Mouse (Mus musculus) heart, embryonic 12.5 days (tissue): ENCODE measurements around the gene Msl1. TPM values are rescaled to one million over a fixed set of nuclear protein-coding genes. Genes with fewer than 3 reads are reported as not detected.

Source experiments
- ATAC-seq: fragments of 200-750 bp; cut with Nextera tagmentation; 2 replicates; pipeline ENCODE4 v1.8.0; 2017; ENCODE audit warnings: moderate TSS enrichment, moderate library complexity; ENCODE audit not compliant: insufficient number of reproducible peaks, low FRiP score
- H3K27ac ChIP-seq: fragments of 300-500 bp; sonication (generic); 2 replicates; pipeline ENCODE4 v1.5.1; 2016; ENCODE audit warnings: mild to moderate bottlenecking, moderate library complexity; ENCODE audit not compliant: poor library complexity, severe bottlenecking
- H3K27me3 ChIP-seq: fragments of 300-500 bp; sonication (generic); replicated peaks from 2 replicates; pipeline ENCODE4 v1.6.1; 2016; ENCODE audit warnings: mild to moderate bottlenecking, moderate library complexity
- H3K36me3 ChIP-seq: fragments of 300-500 bp; sonication (generic); 2 replicates; pipeline ENCODE4 v1.6.1; 2016; ENCODE audit warnings: mild to moderate bottlenecking, moderate library complexity
- H3K4me1 ChIP-seq: fragments of 300-500 bp; sonication (generic); replicated peaks from 2 replicates; pipeline ENCODE4 v1.6.1; 2016; ENCODE audit warnings: mild to moderate bottlenecking
- H3K4me2 ChIP-seq: fragments of 300-500 bp; sonication (generic); 2 replicates; pipeline ENCODE4 v1.6.1; 2016; ENCODE audit warnings: mild to moderate bottlenecking, moderate library complexity
- H3K4me3 ChIP-seq: fragments of 300-500 bp; sonication (generic); 2 replicates; pipeline ENCODE4 v1.5.1; 2016; ENCODE audit warnings: mild to moderate bottlenecking
- H3K9ac ChIP-seq: fragments of 300-500 bp; sonication (generic); 2 replicates; pipeline ENCODE4 v1.6.1; 2016; ENCODE audit warnings: mild to moderate bottlenecking, moderate library complexity
- H3K9me3 ChIP-seq: fragments of 300-500 bp; sonication (generic); replicated peaks from 2 replicates; pipeline ENCODE4 v1.6.1; 2016; ENCODE audit warnings: mild to moderate bottlenecking, moderate library complexity
- WGBS: fragments of 180-500 bp; shearing (Covaris S2); methylation state at CpG from one replicate; pipeline ENCODE4 v1.1.7; 2016; 5-methylcytosine and 5-hydroxymethylcytosine counted together
- polyA plus RNA-seq: library from polyadenylated mRNA; unstranded; fragments of >200 nt; fragmentation: Nextera tagmentation; extraction: Ambion mirVana; gene quantifications from 2 replicates; pipeline ENCODE4 v1.2.1, GENCODE M21; 2016

The Msl1 gene
- polyA plus RNA-seq, 1 experiment from 2014 or later: 20.3 TPM

- WGBS: 4% methylated on average over 17 of the region's 17 CpGs
- Histone ChIP-seq H3K4me3 (peak overlapping the region; percentile 24; the same call in 1 of the 2 replicates), H3K4me1 (peaks cover 67% of the 10 kb centered on the region), H3K27me3 (no peaks in the 10 kb centered on the region), H3K4me2 (peak overlapping the region; percentile 58), H3K27ac (peak overlapping the region; percentile 93), H3K9ac (peak overlapping the region; percentile 45), H3K9me3 (no peaks in the 10 kb centered on the region), H3K36me3 (no peaks in the 10 kb centered on the region)
- ATAC-seq: peak; percentile 0; the same call in 1 of the 2 replicates
Measured at GRCm38 (mm10) chr11:98782651-98783235, 12.6 kb upstream of the Msl1 start.

DNA sequence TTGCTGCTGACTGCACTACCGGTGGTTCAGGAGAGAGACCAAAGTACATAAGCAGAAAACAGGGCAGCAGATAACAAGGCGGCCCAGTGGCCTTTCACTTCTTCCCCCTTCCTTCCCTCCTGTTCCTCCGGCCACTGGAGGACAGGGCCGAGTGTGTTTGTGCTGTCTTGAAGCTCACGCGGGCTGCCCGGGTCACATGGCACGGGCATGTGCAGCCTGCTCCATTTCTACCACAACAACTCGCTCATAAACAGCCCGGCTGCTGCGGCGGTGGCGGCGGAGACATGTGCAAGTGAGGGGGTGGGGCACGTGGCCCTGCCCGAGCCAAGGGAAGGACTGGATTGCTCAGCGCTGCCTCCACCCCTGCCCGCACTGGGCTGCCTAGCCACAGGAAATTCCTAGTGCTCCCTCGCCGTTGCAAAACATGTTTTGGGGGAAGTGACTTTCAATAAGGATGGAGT lies 12.1 kb upstream of the Msl1 start:
- no peaks in the 10 kb centered on the region for H3K27me3 ChIP-seq
- ATAC-seq: peak; percentile 73
- peaks cover 66% of the 10 kb centered on the region for H3K4me1 ChIP-seq
- H3K27ac ChIP-seq: peak overlapping the region; percentile 93
- peak overlapping the region; percentile 45 for H3K9ac ChIP-seq
- no peaks in the 10 kb centered on the region for H3K9me3 ChIP-seq
- WGBS: under 1% methylated on average over 20 of the region's 20 CpGs
- peak overlapping the region; percentile 58 for H3K4me2 ChIP-seq
- peak overlapping the region; percentile 24 for H3K4me3 ChIP-seq
- no peaks in the 10 kb centered on the region for H3K36me3 ChIP-seq

GRCm38 (mm10) chr11:98784139-98784538 lies 11.2 kb upstream of the Msl1 start:
- no peaks in the 10 kb centered on the region for H3K9me3 ChIP-seq
- 0 out of 2 replicates have a peak overlapping the region, but pooled peaks have one; percentile 27 for H3K9ac ChIP-seq
- peaks cover 71% of the 10 kb centered on the region for H3K4me1 ChIP-seq
- no peak overlapping the region for H3K4me3 ChIP-seq
- no peaks in the 10 kb centered on the region for H3K27me3 ChIP-seq
- peak overlapping the region; percentile 93 for H3K27ac ChIP-seq
- ATAC-seq: no peak
- H3K4me2 ChIP-seq: no peak overlapping the region
- H3K36me3 ChIP-seq: no peaks in the 10 kb centered on the region
- 61% methylated on average over 4 of the region's 4 CpGs for WGBS

GRCm38 (mm10) chr11:98785214-98785613 lies 10.1 kb upstream of the Msl1 start:
- ATAC-seq: no peak
- Histone ChIP-seq H3K4me3 (no peak overlapping the region), H3K27ac (peak overlapping the region; percentile 96)

GRCm38 (mm10) chr11:98785772-98786281 lies 9.5 kb upstream of the Msl1 start:
- Histone ChIP-seq H3K4me3 (0 out of 2 replicates have a peak overlapping the region, but pooled peaks have one; percentile 12), H3K4me1 (peaks cover 75% of the 10 kb centered on the region), H3K36me3 (no peaks in the 10 kb centered on the region), H3K27ac (peak overlapping the region; percentile 96), H3K4me2 (peak overlapping the region; percentile 62), H3K27me3 (no peaks in the 10 kb centered on the region), H3K9me3 (no peaks in the 10 kb centered on the region), H3K9ac (peak overlapping the region; percentile 40)
- 5% methylated on average over 12 of the region's 12 CpGs for WGBS
- peak; percentile 29; the same call in 1 of the 2 replicates for ATAC-seq

More at GRCm38 (mm10) chr11:98785214-98785613, 10.1 kb upstream of the Msl1 start:
- WGBS: 42% methylated on average over 10 of the region's 10 CpGs
- peaks cover 75% of the 10 kb centered on the region for H3K4me1 ChIP-seq
- no peaks in the 10 kb centered on the region for H3K9me3 ChIP-seq
- peak overlapping the region; percentile 40; the same call in 1 of the 2 replicates for H3K9ac ChIP-seq
- H3K4me2 ChIP-seq: peak overlapping the region; percentile 62; the same call in 1 of the 2 replicates
- H3K36me3 ChIP-seq: no peaks in the 10 kb centered on the region
- no peaks in the 10 kb centered on the region for H3K27me3 ChIP-seq

GRCm38 (mm10) chr11:98786359-98787214 lies 8.7 kb upstream of the Msl1 start:
- H3K27me3 ChIP-seq: no peaks in the 10 kb centered on the region
- H3K4me2 ChIP-seq: peak overlapping the region; percentile 62
- H3K27ac ChIP-seq: peak overlapping the region; percentile 96
- no peaks in the 10 kb centered on the region for H3K9me3 ChIP-seq
- peaks cover 70% of the 10 kb centered on the region for H3K4me1 ChIP-seq
- H3K9ac ChIP-seq: peak overlapping the region; percentile 40
- 0 out of 2 replicates have a peak overlapping the region, but pooled peaks have one; percentile 12 for H3K4me3 ChIP-seq
- ATAC-seq: peak; percentile 56
- WGBS: under 1% methylated on average over 14 of the region's 15 CpGs
- no peaks in the 10 kb centered on the region for H3K36me3 ChIP-seq

- 20% methylated on average over 7 of the region's 7 CpGs for WGBS
- peak overlapping the region; percentile 96 for H3K27ac ChIP-seq
- H3K36me3 ChIP-seq: no peaks in the 10 kb centered on the region
- 0 out of 2 replicates have a peak overlapping the region, but pooled peaks have one; percentile 23 for H3K9ac ChIP-seq
- no peaks in the 10 kb centered on the region for H3K27me3 ChIP-seq
- H3K4me3 ChIP-seq: no peak overlapping the region
- no peaks in the 10 kb centered on the region for H3K9me3 ChIP-seq
- no peak for ATAC-seq
- peaks cover 64% of the 10 kb centered on the region for H3K4me1 ChIP-seq
- peak overlapping the region; percentile 62 for H3K4me2 ChIP-seq
Measured at GRCm38 (mm10) chr11:98787229-98787628, 8.1 kb upstream of the Msl1 start.

DNA sequence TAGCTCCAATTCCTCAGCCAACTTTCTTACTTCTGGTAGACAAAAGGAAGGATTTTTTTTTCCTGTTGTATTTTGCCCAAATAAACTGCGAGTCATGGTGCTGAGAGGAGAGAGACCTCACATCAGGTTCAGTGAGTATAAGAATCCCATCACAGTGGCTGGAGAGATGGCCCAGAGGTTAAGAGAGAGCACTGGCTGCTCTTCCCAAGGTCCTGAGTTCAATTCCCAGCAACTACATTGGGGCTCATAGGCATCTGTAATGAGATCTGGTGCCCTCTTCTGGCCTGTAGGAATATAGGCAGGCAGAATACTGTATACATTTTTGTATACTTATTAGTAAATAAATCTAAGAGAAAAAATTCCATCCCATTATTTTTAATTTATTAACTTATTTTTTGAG lies 7.6 kb upstream of the Msl1 start:
- peaks cover 59% of the 10 kb centered on the region for H3K4me1 ChIP-seq
- peak overlapping the region; percentile 96 for H3K27ac ChIP-seq
- H3K9me3 ChIP-seq: no peaks in the 10 kb centered on the region
- H3K4me3 ChIP-seq: no peak overlapping the region
- ATAC-seq: no peak
- 90% methylated on average over 1 of the region's 1 CpGs for WGBS
- H3K27me3 ChIP-seq: no peaks in the 10 kb centered on the region
- H3K36me3 ChIP-seq: no peaks in the 10 kb centered on the region
- H3K9ac ChIP-seq: no peak overlapping the region
- peak overlapping the region; percentile 62 for H3K4me2 ChIP-seq

DNA sequence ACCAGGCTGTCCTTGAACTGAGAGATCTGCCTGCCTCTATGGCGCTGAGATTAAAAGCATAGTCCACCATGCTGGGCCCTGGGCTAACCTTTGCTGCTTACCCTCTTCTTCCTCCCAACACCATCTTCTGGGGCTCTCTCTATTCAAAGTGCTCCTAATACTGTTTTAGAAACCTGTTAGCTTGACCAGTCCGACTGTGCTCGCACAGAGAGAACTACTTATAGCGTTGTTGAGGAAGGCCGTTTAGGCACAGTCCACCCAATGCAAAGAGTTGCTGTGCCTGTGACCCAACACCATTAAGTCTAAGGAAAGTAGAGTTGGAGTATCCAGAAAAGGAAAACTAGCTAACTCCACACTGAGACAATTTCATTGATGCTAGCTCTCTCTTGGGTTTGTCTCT lies 7.2 kb upstream of the Msl1 start:
- Histone ChIP-seq H3K4me3 (no peak overlapping the region), H3K9me3 (no peaks in the 10 kb centered on the region), H3K36me3 (no peaks in the 10 kb centered on the region), H3K27ac (peak overlapping the region; percentile 96), H3K4me1 (peaks cover 55% of the 10 kb centered on the region), H3K4me2 (peak overlapping the region; percentile 92), H3K27me3 (no peaks in the 10 kb centered on the region), H3K9ac (peak overlapping the region; percentile 59; the same call in 1 of the 2 replicates)
- ATAC-seq: no peak
- 89% methylated on average over 5 of the region's 5 CpGs for WGBS

DNA sequence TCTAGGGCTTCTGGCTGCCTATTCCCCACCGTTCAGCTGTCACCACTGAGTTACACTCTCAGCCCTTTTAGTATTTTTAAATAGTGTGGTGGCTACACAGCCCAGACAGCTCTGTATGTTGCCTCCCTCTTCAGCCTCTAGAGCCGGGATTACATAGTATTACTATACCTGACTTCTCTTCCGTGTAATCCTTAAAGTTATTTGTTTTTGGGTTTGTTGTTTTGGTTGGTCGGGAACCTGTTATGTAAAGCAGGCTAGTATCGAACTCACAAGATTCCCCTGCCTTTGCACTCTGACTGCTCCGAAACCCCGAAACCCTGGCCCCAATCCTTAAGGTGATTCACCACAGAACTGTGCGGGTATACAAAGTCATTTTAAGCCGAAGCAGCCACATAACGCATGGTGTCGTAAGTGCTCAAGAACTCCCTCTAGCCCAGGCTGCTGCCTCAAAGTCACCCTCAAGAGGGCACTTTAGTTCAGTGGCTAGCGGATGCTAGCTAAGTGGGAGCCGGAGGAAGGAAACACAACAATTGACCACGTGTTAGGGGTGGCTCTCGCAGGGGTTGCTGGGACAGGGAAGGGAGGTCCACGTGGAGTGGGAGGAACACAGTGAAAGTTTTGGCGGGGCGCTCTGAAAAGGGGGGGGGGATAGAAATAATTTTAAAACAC lies 6.6 kb upstream of the Msl1 start:
- Histone ChIP-seq H3K36me3 (no peaks in the 10 kb centered on the region), H3K4me2 (peak overlapping the region; percentile 92), H3K27ac (peak overlapping the region; percentile 96), H3K9ac (peak overlapping the region; percentile 81), H3K4me1 (peaks cover 52% of the 10 kb centered on the region), H3K4me3 (peak overlapping the region; percentile 59), H3K9me3 (no peaks in the 10 kb centered on the region), H3K27me3 (no peaks in the 10 kb centered on the region)
- peak; percentile 84 for ATAC-seq
- WGBS: 14% methylated on average over 18 of the region's 18 CpGs
